Mouse (Mus musculus) MEL (cell line): ENCODE data around the gene Mettl13.

Experiments
- POLR2A ChIP-seq, 2 experiments: IDR thresholded peaks; 2 replicates each; pipeline ENCODE4 v1.6.1; 2011 to 2012; ENCODE audit warnings: low read length in 2 of 2, mild to moderate bottlenecking in 2 of 2, control low read depth in 1 of 2, improper control_type of control experiment in 1 of 2, low read depth in 1 of 2, moderate library complexity in 1 of 2; ENCODE audit not compliant: control insufficient read depth in 1 of 2, insufficient read depth in 1 of 2, poor library complexity in 1 of 2
- SMC3 ChIP-seq: IDR thresholded peaks from 2 replicates; pipeline ENCODE4 v1.6.1; 2011; ENCODE audit warnings: low read depth, low read length, improper control_type of control experiment
- TBP ChIP-seq: IDR thresholded peaks from 2 replicates; pipeline ENCODE4 v1.8.0; 2011; ENCODE audit warnings: low read depth, low read length, improper control_type of control experiment

GRCm38 (mm10) chr1:162567351-162567750, 19.0 kb upstream of the Mettl13 start:
- TF ChIP-seq TBP (no peak), SMC3 (no peak), POLR2A (IDR thresholded peaks at IDR 0.05; ENCODE audit: control insufficient read depth in 1 of 2, insufficient read depth in 1 of 2, low read depth in 1 of 2, low read length in 2 of 2, poor library complexity in 1 of 2) (no peak)
